Mouse (Mus musculus) erythroid progenitor cell, adult 5-6 weeks (primary cell): Measurements from ENCODE around the gene Cox4i1. TPM values are rescaled to one million over a fixed set of nuclear protein-coding genes. Genes with fewer than 3 reads are reported as not detected.

Experiments
- ATAC-seq: replicated peaks from 2 replicates; pipeline ENCODE4 v1.8.0; 2016; ENCODE audit warnings: moderate number of reproducible peaks, mild to moderate bottlenecking, moderate TSS enrichment, inconsistent platforms; ENCODE audit not compliant: poor library complexity, low FRiP score, severe bottlenecking
- total RNA-seq, 2 experiments: library from RNA; stranded (forward) in 1 of 2; stranded (reverse) in 1 of 2; fragments of 150-400 nt in 1 of 2; fragments of 186-747, 209-891 nt in 1 of 2; gene quantifications; 2 replicates each; pipeline versions ENCODE4 v1.2.3 to v1.2.4; 2015 to 2017; ENCODE audit warnings: low replicate concordance in 2 of 2

Gene Cox4i1
- total RNA-seq (2015; ENCODE audit: low replicate concordance) (389 and 392 TPM in 2 replicates), total RNA-seq (2017; ENCODE audit: low replicate concordance) (156 and 224 TPM in 2 replicates)

- peak; percentile 85 for ATAC-seq
Observed at GRCm38 (mm10) chr8:120667561-120668373, at the start of gene Cox4i1, which contains the start of gene Gm27021. Cox4i1 (plus strand) TSS chr8:120668222. Gm27021 (minus strand) TSS chr8:120668079.

GRCm38 (mm10) chr8:120619235-120620180 is 48.5 kb upstream of the Cox4i1 start:
- no peak for ATAC-seq

GRCm38 (mm10) chr8:120620441-120620840 is 47.6 kb upstream of the Cox4i1 start:
- no peak for ATAC-seq

- no peak for ATAC-seq
Observed at GRCm38 (mm10) chr8:120622161-120622560, 45.9 kb upstream of the Cox4i1 start.

GRCm38 (mm10) chr8:120623608-120624007 is 44.4 kb upstream of the Cox4i1 start:
- ATAC-seq: no peak

- no peak for ATAC-seq
Observed at GRCm38 (mm10) chr8:120626461-120626860, 41.6 kb upstream of the Cox4i1 start.

- no peak for ATAC-seq
Observed at GRCm38 (mm10) chr8:120627298-120627697, 40.7 kb upstream of the Cox4i1 start.

- ATAC-seq: no peak
Observed at GRCm38 (mm10) chr8:120630031-120630430, 38.0 kb upstream of the Cox4i1 start.

GRCm38 (mm10) chr8:120630848-120631247 is 37.2 kb upstream of the Cox4i1 start:
- no peak for ATAC-seq

GRCm38 (mm10) chr8:120631441-120632375 is 36.3 kb upstream of the Cox4i1 start:
- no peak for ATAC-seq

GRCm38 (mm10) chr8:120632969-120633664 is 34.9 kb upstream of the Cox4i1 start:
- no peak for ATAC-seq

- no peak for ATAC-seq
Observed at GRCm38 (mm10) chr8:120633665-120634271, 34.3 kb upstream of the Cox4i1 start.

GRCm38 (mm10) chr8:120634329-120634839 is 33.6 kb upstream of the Cox4i1 start:
- ATAC-seq: no peak

GRCm38 (mm10) chr8:120641245-120641644 is 26.8 kb upstream of the Cox4i1 start:
- ATAC-seq: no peak

GRCm38 (mm10) chr8:120642031-120642662 is 25.9 kb upstream of the Cox4i1 start:
- no peak for ATAC-seq

- no peak for ATAC-seq
Observed at GRCm38 (mm10) chr8:120644663-120645062, 23.4 kb upstream of the Cox4i1 start.

- ATAC-seq: no peak
Observed at GRCm38 (mm10) chr8:120647532-120647931, 20.5 kb upstream of the Cox4i1 start, which contains the start of gene 1190005I06Rik. 1190005I06Rik (minus strand) TSS chr8:120647632.
